Mouse (Mus musculus) right cerebral cortex, postnatal 4 days (tissue): ENCODE results near the gene Lrrk2.

ENCODE experiments used
- DNase-seq: peaks from one replicate; pipeline ENCODE4 v3.0.0-alpha.2; 2022

The Lrrk2 gene

DNA sequence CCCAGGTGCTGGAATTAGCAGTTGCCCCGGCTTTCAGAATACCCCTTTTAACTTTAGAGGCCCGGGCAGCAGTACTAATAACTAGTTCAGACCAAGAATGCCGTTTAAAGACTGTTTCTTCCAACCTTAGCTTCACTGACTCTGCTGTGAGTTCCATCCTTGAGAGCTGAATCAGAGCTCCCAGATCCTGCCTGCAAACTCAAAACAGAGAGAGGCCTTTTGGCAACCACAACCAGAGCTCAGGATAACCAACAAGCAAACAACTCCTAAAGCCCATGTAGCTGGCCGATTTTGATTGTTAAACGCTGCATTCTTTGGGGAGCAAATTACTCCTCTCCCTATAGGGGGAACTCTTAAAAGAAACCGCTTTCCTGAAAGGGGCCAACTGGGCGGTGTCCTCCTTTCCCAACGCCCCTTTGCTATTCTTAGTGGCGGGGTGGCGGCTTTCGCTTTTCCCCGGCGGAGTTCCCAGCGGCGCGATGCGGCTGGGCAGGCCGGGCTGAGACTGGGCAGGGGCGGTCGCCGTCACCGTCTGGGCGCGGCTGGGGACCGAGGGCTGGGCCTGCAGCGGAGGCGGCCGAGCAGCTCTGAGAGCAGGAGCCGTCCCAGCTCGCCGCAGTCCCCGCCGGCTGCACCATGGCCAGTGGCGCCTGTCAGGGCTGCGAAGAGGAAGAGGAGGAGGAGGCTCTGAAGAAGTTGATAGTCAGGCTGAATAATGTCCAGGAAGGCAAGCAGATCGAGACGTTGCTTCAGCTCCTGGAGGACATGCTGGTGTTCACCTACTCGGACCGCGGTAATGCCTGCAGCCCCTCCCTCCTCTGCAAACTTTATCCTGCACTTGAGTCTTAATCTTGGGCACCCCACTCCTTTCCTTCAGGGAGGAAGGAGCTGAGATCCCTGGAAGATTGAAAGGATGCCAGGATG lies at the start of gene Lrrk2:
Lrrk2 (plus strand) TSS at position 531 of the 924 bp plus-strand sequence.
- peak; percentile 65 for DNase-seq

DNA sequence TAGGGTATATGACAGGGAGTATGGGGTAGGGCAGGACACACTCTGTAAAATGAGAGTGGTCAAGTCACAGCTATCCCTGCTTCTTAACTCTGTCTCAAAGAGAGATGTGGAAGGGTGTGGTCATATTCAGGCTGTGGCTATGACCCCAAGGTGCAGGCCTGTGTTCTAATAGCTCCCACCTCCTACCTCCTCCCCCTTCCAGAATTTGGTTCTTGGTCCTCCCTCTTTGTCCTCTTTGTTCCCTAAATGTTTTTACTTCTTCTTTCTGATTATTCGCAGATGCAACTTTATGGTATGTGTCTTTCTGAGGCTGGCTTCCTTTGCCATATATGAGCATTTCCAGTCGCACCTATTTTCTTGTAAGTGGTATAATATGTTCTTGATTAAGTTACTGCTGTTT lies 48.5 kb upstream of the Lrrk2 start:
- no peak for DNase-seq

DNA sequence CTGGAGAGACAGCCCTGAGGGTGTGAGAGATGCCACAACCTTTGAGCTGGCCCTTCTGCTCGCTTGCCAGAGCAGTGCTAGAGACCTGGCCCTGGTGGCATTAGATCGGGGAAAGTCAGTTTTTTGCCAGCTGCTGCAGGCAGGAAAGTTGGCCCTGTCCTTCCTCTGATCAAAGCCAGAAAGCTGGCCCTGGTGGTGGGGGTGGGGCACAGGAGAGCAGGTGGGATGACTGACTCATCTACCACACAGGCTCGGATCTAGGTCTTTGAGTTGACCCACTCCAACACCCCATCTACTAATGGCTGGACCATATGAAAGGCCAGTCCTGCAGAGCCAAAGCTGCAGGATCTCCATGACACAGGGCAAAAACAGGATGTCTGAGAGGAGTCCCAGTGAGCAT lies 43.8 kb upstream of the Lrrk2 start:
- no peak for DNase-seq

- no peak for DNase-seq
Measured at GRCm38 (mm10) chr15:91632473-91632872, 40.5 kb upstream of the Lrrk2 start.

GRCm38 (mm10) chr15:91633051-91633450 lies 39.9 kb upstream of the Lrrk2 start:
- DNase-seq, result no peak

DNA sequence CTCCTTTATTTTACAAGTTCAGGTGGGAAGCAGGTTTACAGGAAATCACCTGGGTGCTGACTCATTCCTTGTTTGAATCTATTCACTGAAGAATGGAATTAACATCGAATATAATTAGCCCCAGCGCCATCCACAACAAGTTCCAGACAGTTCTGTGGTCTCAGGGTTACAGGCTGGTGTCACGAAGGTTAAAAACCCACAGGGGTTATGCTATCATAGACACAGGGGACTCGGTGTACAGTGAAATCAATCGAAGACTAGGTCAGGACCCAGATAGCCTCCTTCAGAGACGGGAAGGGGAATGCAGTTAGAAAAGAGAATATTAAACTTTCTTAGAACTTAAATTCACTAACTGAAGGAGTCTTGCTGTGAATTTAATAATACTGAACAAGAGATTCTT lies 39.2 kb upstream of the Lrrk2 start:
- no peak for DNase-seq

DNA sequence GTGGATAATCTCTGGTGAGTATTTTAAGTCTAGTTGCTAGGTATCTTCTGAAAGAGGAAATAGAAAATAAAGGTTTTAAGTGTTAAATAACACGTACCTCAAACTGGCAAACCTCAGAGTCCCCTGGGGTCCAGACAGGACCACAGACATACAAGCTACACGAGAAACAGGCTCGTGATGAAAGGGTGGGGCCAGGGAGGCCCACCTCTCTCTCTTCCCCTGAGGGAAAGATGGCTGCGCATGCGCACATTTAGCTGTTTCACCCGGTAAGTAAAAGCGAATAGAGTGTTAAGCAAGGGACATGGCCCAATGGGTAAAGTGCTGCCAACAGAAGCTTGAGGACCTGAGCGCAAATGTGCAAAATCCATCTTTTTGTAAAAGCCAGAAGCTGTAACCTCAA lies 38.7 kb upstream of the Lrrk2 start:
- DNase-seq, result no peak

DNA sequence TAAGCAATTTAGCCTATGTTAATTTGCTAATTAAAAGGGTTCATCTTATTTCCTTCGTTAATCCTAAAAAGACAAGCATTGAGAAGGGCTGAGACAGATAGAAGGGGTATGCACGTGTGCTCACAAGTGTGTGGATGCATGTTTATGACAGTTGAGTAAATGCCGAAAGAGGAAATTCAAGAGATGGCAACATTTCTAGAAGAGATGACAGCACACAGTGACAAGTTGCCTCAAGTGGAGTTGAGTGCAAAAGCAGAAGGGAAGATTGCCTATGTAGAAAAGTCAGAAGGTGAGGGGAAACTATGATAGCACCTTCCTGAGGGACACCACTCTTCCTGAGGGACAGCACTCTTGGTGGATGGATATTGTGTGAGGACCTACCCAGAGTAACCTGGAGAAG lies 31.3 kb upstream of the Lrrk2 start:
- DNase-seq, result no peak

DNA sequence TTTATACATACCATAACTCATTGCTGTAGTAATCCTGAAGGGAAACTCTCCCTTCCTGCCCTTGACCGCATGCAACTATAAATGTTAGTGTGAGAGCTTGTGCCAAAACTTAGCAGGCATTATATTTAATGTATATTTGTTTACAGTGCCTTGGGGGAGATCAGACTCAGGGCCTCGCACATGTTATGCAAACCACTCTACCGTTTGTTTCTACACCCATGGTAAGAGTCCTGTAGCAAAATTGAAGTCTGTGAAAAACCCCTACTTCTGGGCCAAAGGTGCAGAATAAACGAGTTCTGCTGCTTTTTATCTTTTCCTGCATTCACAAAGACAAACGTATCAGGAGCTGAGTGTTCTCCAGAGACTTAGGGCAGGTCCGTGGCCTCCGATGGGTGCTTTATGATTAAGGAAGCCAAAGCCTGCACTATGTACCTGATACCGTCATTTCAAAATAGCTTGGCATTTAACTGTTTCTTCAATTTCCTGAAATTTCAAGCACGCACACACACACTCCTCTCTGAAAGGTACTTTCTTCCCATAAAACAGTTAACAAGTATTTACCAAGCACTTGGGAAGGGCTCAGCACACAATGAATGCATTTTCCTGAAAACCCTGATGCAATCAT lies 30.2 kb upstream of the Lrrk2 start:
- DNase-seq, result no peak

- DNase-seq, result no peak
Measured at GRCm38 (mm10) chr15:91643632-91644348, 29.2 kb upstream of the Lrrk2 start.

- no peak for DNase-seq
Measured at GRCm38 (mm10) chr15:91650270-91650669, 22.7 kb upstream of the Lrrk2 start.

DNA sequence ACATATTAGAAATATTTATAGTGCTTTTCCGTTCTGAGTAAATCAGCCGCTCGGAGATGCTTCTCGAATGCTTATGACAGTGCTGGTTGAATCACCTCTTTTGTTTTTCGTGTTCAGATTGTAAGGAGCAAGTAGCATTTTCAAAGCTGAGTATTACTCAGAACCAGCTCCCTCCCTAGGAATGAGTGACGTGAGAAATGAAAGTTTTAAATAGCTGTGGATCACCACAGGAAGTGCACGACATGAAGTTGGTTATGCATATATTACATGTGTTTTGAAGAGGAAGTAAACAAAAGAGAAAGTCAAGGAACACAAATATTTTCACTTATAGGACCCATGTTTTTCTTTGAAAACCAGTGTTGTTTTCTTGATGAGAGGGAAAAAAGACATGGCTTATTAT lies 21.5 kb upstream of the Lrrk2 start:
- no peak for DNase-seq

DNA sequence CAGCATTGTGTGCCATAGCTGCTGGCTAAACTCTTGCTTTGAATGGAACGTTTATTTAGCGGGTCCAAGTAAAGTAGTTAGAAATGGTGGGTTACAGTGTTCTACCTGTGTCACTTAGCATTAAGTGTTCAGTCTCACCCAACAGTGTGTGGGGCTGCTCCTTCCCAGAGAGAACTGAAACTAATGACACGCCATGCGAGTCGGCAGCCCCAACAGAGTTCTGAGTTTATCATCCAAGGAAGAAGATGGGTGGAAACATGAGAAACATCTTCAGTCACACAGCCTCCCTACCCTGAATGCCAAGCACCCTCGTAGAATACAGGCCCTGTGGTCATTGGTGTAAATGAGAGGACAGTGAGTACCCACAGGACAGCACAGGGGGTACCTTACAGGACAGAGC lies 14.7 kb upstream of the Lrrk2 start:
- DNase-seq, result no peak

DNA sequence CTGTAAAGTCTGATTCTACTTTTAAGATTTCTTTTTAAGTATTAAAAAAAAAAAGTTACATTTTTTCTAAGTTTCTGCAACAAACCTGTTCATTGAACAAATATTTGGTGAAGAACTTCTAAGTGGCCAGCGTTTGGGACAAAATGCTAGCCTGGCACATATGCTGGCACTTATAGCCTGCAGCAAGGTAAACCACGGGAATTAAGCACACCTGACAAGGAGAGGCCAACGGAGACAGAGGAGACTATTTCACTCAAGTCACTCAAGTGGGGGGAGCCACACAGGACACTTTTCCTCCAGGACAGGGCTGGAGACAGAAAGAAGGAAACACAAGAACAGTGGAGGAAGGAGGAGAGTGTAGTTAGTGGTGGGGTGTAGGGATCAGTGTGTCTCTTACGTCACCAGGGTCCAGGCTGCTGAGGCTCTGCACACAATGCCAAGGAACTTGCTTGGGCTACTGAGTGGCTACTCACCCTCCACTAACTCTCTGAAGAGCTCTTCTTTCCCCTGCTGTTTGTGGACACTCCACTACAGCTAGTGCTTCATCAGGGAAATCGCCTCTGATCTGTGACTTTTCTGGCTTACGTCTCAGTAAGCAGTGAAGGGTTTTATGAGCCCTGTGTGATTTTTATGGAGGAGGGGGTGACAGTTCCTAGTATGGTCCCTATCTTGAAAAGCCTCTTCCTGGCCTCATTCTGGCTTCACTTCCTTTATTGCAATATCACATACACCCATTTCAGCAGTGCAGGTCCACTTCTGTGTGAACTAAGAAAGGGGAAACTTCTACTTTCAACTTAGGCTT lies 12.5 kb upstream of the Lrrk2 start:
- DNase-seq, result no peak

DNA sequence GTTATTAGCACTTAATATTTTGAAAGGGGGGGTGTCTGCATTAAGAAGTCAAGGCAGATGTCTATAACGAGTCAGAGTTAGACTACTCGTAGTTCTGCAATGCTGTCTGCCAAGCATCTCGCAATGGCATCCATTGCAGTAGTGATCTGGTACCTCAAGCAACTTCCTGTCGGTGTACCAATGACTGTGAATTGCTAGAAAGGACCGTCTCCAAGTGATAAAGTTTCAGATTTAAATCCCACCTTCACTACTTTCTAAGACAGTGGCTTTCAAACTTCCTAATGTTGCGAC lies 12.0 kb upstream of the Lrrk2 start:
- no peak for DNase-seq

GRCm38 (mm10) chr15:91664586-91665132 lies 8.3 kb upstream of the Lrrk2 start:
- no peak for DNase-seq

DNA sequence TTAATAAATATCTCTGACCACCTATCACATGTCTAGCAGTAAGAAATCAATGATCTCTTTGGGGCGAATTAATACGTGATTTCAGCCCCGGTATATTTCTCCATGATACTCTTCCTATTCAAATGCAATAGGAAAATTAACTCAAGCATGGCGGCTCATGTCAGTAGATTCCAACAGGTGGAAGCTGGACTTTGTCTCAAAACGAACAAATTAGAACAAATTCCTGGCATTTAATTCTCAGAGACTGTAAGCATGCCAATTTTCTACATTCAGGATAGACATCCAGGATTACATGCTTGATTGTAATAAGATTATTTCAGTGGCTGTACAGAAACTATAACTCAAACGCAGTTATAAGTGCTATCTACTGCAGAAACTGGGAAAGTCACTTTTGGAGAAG lies 7.4 kb upstream of the Lrrk2 start:
- no peak for DNase-seq

DNA sequence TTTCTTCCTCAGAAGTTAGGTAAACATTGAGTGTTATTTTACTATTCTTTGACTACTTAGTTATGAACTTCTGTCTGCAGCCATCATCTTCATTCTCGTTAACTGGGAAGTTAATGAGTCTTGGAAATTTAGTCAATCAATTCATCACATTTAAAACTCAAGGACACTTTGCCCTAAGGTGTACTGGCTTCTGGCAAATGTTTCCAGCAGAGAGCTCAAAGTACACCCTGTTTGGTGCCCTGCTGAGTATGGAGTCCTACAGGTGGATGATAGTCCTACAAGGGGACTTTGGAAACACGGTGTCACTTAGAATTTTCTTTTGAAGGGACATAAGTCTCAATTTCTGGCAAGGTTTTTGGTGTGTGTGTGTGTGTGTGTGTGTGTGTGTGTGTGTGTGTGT lies 1.8 kb upstream of the Lrrk2 start:
- no peak for DNase-seq

DNA sequence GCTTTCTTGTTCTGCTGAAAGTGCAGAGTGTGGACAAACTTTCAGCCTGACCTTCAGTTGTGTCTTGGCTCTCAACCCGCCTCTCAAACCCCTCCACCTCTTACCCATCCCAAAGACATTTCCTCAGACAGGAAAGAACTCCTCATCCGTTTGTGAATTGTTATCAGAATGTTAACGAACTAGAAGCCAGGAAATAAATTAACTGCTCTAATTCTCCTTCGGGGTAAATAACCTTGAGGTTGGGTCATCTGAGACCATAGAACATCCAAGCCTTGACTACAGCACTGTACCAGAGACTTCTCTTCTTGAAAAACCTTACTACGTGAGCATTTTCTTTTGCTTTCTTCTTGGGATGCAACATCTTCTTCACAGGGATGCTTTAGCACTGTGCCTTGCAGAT lies 988 bp upstream of the Lrrk2 start:
- no peak for DNase-seq

- no peak for DNase-seq
Measured at GRCm38 (mm10) chr15:91673569-91673905, 562 bp downstream of the Lrrk2 start.

GRCm38 (mm10) chr15:91680116-91680515 lies 7.1 kb downstream of the Lrrk2 start:
- DNase-seq, result no peak

DNA sequence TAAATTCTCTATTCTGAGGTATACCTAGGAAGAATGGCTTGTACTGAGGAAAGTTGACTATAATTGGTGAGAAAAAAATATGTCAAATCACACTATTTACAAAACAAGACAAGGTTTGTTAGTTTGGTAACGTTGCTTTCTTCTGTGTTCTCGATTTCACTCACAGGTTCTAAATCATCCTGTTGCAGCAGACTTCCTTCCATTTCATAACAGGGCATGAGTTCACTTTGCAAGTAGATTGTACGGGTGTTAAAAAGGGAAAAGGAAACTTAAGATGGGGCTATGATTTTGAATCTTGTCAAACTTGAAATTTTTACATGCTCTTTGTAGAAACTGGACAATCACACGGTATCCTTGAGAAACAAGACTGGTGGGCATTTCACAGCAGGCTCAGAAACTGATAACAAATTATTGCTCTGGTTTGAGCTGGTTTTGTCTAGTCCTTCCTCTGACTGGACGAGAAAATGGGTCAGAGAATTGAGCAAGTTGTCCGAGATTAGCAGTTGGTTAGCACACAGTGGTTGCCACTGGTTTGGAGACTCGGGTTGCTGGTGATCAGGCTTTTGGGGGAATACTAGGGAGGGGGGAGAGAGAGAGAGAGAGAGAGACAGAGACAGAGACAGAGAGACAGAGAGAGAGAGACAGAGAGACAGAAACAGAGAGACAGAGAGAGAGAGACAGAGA lies 13.0 kb downstream of the Lrrk2 start:
- no peak for DNase-seq
